Mouse (Mus musculus) heart, postnatal 0 days (tissue): ENCODE results near the gene Coa3.

ENCODE experiments used
- CTCF ChIP-seq: IDR thresholded peaks from 2 replicates; pipeline ENCODE4 v1.5.1; 2016; ENCODE audit warnings: antibody characterized with exemption, control low read depth, low read depth
- EP300 ChIP-seq: IDR thresholded peaks from 2 replicates; pipeline ENCODE4 v1.6.1; 2016; ENCODE audit warnings: antibody characterized with exemption, low read depth

- TF ChIP-seq CTCF = no peak
- TF ChIP-seq EP300 = no peak
These were observed 18.0 kb downstream of the Coa3 start for GRCm38 (mm10) chr11:101260826-101261380.
